Mouse (Mus musculus) heart, postnatal 14 days (tissue): Measurements from ENCODE around the gene Dhx29. TPM values are rescaled to one million over a fixed set of nuclear protein-coding genes. Genes with fewer than 3 reads are reported as not detected.

Source experiments
- DNase-seq, 2 experiments: peaks; one replicate each; pipeline ENCODE4 v3.0.0; 2021 to 2022
- intact Hi-C: fragments of 180-260 bp; cut with DNase I; formaldehyde crosslinking; loops from one replicate; pipeline ENCODE4 v1.15.1; 2025
- long read RNA-seq, 2 experiments: library from polyadenylated mRNA; stranded (forward); transcript quantifications; one replicate each; pipeline ENCODE4 v2.0.0; 2021
- total RNA-seq, 2 experiments: library from RNA; stranded (reverse); gene quantifications; 2 replicates each; pipeline ENCODE4 v1.2.3; 2021

The Dhx29 gene
- 10 to 100 TPM; 12.7 to 12.8 TPM for total RNA-seq
- long read RNA-seq, experiment 1, full-length matches to known transcripts, result 13 of 14 reads
- long read RNA-seq, experiment 1, partial matches to known transcripts, result 1 of 14 reads
- long read RNA-seq, experiment 1, other reads (novel, unspliced or antisense), result 0 of 14 reads
- long read RNA-seq, experiment 2, full-length matches to known transcripts, result 16 of 18 reads
- long read RNA-seq, experiment 2, partial matches to known transcripts, result 1 of 18 reads
- long read RNA-seq, experiment 2, other reads (novel, unspliced or antisense), result 1 of 18 reads

DNA sequence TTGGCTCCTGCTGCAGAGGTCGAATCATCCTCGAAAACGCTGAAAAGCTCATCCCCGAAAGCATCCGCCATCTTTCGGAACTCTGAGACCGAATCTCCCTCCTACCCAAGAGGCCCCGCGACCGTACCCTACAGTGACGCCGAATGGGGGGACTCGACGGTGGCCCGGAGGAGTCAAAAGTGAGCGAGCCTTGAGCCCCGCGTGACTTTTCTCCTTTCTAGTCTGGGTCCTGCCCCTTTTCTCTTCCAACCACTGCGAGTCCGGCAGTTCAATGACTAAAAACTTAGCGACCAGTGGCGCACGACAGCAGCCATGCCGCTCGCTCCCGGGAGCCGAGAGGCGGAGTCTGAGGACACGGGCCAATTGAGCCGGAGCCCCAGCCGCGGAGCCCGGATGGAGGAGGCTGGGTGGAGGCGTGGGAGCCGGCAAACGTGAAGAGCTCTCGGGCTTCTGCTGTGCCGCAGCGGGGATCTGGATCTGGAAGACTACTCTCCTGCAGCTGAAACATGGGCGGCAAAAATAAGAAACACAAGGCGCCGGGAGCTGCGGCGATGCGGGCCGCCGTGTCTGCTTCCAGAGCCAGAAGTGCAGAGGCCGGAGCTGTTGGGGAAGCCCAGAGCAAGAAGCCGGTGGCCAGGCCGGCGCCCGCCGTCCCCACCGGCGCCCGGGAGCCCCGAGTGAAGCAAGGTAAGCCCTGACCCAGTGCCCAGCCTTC is at the start of gene Dhx29, which contains the start of gene Mtrex:
TSS of gene Dhx29 (plus strand) at position 168 of the 715 bp plus-strand sequence.
TSS of gene Mtrex (minus strand) at position 112 of the 715 bp plus-strand sequence.
- DNase-seq, result peak; percentile 99

DNA sequence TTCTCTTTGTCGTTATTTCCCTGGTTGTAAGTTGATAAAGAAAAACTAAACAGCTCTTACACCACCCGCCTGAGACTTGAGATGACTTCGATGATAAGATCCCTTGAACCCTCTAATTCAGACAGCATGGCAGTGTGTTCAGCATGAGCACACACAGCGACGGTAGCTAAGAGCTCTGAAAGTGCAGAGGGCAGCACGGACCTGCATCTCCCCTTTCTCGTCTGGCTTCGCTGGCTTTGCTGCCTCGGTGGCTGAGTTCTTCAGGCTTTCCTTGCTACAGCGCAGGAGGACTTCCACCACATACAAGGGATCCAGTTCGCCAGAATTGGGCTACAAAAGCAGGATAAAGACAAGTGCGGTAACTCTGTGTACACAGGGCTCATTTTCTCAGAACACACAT is 40.0 kb upstream of the Dhx29 start:
- DNase-seq, result no peak
- intact Hi-C loops, result no loop called here

More for the DNA sequence above, at the start of gene Dhx29, which contains the start of gene Mtrex:
- intact Hi-C loops, result loop anchor here (5.0 kb wide), 3 partner anchors 60 to 125 kb away; partner anchors contain the start of genes Ccno, Cdc20b and Plpp1

DNA sequence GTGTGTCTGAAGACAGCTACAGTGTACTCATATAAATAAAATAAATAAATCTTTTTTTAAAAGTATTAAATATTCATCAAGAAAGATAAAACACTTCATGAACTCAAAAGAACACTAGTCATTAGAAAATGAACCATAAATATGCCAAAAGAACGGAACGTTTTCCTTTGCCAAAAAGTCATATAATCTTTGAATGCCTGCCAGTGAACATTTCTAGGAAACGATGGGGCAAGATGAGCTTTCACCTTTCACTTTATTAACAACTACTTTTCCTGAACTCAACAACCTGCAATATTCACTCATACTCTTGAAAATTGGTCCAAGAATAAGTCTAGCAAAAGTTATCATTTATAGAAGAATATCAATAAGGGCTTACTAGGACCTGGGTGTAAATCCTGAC is 25.1 kb upstream of the Dhx29 start:
- DNase-seq, result no peak
- intact Hi-C loops, result no loop called here

DNA sequence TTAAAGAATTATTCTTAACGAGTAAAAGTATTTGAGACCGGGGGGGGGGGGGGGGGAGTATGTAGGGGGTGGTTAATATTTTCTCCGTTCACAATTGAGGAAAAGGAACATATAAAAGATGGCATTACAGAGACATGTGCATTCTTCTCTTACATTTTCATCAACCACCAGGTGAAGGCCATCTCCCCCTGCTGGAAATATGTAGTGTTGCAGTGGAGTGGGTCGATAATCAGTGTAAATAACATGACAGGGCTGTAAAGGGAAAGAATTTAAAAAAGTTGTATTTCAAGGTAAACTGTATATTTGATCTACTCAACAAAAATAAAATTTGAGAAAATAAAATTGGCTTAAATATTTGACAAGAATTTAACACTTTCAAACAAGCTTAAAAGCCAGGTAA is 17.6 kb upstream of the Dhx29 start:
- DNase-seq, result peak; percentile 16 to 51
- intact Hi-C loops, result loop anchor here (2.0 kb wide), 1 partner anchor 237 kb away; no protein-coding TSS in a partner anchor

DNA sequence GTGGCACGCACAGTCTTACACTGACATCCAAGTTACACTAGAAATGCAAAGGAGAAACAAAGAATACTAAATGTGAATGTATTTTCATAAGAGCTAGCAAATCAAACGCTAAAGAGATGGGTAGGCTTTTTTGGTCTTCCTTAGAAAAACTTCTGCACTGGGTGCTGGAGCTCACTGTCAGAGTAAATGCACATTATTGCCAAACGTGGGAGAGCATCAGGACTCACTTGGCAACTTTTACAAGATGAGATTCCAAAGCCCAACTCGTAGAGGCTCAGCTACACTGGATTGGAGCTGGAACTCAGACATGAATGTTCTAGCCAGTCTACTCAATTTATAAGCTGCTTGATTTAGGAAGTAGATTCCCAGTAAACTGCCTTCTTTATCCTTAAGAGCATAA is 16.8 kb upstream of the Dhx29 start:
- no peak for DNase-seq
- intact Hi-C loops, result no loop called here

DNA sequence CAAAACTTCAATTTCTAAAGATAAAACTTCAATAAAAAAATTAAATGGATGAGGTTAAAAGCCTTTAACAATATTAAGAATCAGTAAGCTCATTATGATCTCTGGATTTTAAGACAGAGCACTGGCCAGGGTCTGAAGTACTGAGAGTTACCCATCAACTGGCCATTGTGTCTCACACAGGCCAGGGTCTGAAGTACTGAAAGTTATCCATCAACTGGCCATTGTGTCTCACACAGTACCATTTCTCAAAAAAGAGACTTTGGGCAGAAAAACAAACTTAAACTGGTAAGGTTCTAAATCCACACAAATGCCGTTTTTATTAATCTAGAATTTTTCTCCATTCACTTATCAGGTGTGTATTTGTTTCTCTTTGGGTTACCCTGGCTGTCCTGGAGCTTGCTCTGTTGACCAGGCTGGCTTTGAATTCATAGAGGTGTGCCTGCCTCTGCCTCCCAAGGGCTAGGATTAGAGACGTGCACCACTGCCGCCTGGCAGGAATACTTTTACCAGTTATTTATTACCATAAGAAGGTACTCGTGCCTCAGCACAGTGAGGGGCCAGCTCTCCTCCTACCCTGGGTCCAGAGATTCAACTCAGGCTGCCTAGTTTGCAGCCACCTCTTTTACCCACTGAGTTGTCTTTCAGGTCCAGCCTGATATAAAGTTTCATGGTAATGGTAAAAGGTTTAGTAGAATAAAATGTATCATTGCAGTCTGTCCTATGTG is 8.0 kb upstream of the Dhx29 start:
- DNase-seq, result no peak
- intact Hi-C loops, result no loop called here

DNA sequence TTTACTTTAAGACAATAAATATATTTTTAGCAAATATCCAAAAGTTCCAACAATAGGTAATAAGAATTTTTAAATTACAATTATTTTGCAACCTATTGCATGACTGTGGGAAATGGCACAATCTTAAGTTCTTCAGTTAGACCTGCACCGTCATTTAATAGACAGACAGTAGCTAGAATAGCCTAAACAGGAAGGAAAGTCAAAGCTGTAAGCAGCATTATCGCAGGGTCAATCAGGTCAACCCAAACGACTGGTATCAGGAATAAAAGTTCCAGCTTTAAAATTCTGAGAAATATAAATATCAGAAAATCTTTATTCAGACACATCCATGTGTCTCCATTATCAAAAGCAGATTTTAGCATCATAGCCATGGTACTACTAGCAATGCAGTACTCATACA is 6.3 kb upstream of the Dhx29 start:
- no peak for DNase-seq
- intact Hi-C loops, result no loop called here

DNA sequence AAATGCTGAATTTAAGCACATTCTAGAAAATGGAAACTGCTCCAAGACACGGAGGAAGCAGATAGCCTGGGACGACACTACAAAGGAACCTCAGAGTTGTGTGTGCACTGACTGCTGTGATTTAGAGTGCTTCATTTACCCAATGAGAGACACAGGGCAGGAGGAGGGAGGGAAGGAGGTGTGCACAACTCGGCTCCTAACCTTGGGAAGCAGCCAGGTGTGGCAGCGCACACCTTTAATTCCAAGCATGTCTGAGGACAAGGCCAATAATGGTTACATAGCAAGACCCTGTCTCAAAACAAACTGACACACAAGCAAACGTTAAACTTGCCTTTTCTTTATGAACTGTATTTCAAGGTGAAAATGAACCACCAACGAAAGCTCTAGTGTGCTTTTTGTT is 2.0 kb upstream of the Dhx29 start:
- no peak for DNase-seq

DNA sequence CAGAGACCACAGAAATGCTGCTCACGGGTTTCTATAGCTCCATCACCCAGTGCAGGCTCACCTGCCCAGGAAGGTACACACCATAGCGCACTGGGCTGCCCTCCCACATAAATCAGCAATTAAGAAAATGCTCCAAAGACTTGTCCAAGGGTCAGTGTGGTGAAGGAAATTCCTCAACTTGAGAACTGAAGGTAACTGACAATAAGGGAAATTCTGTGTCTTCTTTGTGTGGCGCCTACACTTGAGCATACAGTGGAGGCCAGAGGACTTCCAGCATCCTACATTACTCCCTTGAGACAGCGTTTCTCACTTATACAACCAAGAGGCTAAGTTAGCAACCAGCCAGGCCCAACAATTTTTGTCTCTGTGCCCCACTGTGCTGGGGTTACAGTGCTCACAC is 1.3 kb upstream of the Dhx29 start:
- no peak for DNase-seq
- intact Hi-C loops, result loop anchor here (5.0 kb wide), 3 partner anchors 61 to 124 kb away; partner anchors contain the start of genes Ccno, Cdc20b and Plpp1

More for the DNA sequence above, 2.0 kb upstream of the Dhx29 start:
- intact Hi-C loops, result loop anchor here (5.0 kb wide), 3 partner anchors 62 to 123 kb away; partner anchors contain the start of genes Ccno, Cdc20b and Plpp1

DNA sequence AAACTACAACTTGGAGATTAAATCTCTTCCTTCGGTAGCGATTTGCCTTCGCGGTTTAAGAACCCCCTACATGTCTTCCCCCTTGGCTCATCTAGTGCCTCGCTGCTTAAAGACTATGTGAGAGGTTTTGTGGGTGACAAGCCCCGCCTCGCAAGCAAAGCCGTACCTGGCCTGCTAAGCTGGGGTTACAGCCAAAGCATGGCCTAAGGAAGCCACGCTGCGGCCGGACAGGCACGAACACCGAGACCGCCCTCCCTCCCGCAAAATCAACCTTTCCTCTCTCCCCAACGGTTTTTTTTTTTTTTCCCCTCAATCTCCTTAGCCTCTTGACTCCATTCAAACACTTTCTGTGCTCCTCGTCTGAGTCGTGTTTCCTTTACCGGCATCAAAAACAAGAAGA is 458 bp upstream of the Dhx29 start:
- peak; percentile 10 to 16 for DNase-seq
- intact Hi-C loops, result loop anchor here (5.0 kb wide), 3 partner anchors 61 to 124 kb away; partner anchors contain the start of genes Ccno, Cdc20b and Plpp1

DNA sequence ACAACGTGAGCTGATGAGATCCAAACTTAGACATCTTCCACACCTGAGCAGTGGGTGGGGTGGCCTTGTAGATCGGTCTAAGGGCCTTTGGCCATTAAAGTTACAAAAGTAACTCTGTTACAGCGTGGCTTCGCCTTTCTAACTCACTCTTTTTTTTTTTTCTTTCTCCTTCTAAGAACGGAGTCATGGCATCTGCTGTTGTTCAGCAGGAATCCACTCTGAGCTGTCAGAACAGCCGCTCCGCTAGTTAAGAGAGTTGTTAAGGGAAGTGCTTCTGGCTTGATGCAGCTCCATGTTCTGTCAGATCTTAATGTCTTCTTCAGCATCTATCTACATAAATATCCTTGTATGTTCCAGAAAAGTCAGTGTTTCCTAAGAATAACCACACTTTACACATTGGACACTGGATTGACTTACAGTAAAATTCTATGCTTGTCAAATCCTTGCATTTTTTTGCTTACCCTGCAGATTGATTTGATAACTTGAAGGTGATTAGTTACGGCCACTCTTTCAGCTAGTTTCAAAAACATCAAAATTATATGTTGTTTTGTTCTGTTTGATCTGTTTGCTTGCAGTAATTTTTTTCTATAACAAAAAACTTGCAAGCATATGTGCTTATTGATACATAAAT is 899 bp downstream of the Dhx29 start:
- intact Hi-C loops, result loop anchor here (5.0 kb wide), 3 partner anchors 59 to 126 kb away; partner anchors contain the start of genes Ccno, Cdc20b and Plpp1
- no peak for DNase-seq

DNA sequence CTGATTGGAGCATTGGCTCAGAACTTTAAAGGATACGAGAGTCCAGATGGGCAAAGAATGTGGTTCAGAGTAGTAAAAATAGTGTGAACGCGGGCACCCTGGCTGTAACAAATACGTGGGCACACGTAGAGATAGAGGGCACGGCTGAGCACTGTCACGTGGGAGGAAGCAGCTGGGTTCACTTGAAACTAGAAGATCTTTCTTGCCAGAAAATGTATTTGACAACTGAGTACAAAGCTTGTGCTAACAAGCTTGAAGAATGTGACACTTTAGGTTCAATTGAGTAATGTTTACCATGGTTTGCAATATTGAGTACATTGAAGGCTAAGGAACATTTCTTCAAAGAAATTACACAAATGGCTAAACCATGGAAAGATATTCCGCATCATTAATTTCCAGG is 10.9 kb downstream of the Dhx29 start:
- no peak for DNase-seq
- intact Hi-C loops, result no loop called here

DNA sequence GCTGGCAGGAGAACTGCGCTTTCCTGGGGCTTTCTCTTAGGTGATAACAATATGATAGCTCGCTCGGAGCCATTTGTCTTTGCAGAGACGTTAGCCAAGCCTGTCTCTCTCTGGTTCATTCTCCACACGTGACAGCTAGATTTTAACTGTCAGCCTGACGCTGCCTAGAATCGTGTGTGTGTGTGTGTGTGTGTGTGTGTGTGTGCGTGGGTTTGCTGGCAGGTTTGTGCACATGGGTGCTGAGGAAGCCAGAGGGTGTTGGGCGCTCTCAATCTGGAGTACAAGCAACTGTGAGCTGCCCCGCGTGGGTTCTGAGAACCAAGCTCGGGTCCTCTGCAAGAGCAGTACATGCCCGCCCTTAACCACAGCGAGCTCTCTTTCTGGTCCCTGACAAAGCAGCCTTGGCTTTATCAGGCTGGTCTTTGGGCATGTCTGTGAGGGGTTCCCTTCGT is 14.7 kb downstream of the Dhx29 start:
- intact Hi-C loops, result no loop called here
- no peak for DNase-seq

DNA sequence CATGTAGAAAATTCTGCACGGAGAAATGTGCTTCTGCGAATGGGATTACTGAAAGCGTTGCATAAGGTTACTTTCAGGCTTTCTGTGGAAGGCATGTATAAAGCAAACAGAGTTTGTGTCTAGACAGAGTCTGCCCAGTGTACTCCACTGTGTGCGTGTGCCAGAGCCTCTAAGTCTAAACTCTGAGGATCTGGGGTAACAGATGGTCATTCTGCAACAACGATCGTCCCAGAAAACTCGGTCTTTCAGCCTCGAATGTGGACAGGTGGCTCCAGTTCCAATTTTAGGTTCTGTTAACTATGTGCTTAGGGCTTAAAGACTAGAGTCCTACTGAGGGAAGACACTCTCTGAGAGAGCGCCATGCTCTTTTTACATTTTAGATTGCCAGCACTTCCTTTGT is 18.1 kb downstream of the Dhx29 start:
- intact Hi-C loops, result no loop called here
- DNase-seq, result no peak

DNA sequence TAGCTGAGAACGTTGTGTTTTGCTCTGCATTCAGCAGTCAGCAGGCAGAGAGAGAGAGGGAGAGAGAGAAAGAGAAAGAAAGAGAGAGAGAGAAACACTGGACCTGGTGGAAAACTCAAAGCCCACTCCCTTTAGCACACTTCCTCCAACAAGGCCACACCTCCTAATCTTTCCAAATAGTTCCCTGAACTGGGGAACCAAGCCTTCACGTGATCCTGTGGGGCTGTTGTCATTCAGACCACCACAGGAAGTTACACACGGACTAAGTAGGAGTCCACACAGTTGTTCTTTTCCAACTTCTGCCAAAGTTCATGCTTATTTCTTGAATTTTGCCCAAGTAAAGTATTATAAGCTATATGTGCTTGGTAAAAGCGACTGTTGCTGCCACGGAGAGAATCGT is 18.6 kb downstream of the Dhx29 start:
- DNase-seq, result no peak
- intact Hi-C loops, result no loop called here

DNA sequence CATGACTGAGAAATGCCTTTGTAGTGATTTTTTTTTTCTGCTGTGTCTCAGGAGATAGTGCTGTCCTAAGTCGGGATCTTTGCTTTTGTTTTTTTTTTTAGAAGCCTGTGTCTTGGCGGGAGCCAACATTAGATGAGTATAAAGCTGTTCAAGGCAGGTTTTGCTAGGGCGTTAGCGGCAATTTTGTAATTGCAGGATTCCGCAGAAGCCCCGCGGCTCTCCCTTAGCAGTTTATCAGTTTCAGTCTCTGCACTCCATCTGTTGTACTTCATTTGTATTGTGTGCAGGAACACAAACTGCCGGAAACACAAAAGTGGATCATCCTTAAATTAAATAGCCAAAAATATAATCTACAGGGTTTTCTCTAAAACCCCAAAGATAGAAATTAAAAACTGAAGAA is 26.8 kb downstream of the Dhx29 start:
- intact Hi-C loops, result no loop called here

DNA sequence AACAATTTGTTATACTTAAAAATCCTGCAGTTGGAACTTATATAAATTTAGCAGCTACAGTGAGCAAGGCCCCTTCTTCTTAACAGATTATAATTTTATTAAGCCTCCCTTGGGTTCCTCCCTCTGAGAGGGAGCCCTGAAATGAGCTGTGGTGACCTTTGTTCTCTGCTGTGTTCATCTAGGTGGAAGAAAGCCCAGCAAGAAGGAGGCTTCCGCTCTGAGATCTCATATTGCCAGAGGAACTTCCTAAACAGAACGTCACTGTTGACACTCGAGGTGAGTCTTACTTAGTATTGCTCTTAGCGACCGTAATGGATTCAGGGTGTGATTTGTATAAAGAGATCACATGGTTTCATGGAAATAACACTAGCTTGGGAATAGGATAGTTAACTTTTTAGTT is 35.8 kb downstream of the Dhx29 start:
- intact Hi-C loops, result no loop called here
- DNase-seq, result no peak

More for the DNA sequence above, 26.8 kb downstream of the Dhx29 start:
- DNase-seq, result no peak

DNA sequence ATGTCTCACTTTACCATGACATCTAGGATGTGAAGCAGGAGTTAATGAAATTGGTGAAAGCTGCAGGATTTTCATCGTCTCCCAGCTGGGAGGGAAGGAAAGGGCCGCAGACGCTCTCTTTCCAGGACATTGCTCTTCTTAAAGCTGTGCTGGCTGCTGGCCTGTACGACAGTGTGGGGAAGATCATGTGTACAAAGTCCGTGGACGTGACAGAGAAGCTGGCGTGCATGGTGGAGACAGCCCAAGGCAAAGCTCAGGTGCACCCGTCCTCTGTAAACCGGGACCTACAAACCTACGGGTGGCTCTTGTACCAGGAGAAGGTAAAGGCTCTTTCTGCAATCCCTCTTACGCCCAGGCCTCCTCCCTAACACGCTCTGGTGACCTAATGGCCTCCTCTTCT is 37.2 kb downstream of the Dhx29 start:
- DNase-seq, result no peak
- intact Hi-C loops, result no loop called here

DNA sequence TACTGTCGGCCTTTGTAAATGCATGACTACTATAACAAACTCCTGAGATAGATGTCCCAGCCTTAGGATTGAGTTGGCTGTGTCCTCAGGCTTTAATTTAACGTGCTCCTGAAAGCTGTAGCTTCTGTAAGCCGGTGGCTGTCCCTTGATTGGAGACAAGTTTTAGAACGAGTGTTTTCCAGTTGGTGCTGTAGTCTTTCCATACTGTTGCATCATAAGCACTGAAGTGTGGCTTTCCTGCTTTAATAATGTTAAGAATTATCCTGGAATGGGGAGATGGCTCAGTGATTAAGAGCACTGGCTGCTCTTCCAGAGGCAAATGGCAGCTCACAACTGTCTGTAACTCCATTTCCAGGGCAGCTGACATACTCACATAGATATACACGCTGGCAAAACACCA is 40.0 kb downstream of the Dhx29 start:
- intact Hi-C loops, result no loop called here

DNA sequence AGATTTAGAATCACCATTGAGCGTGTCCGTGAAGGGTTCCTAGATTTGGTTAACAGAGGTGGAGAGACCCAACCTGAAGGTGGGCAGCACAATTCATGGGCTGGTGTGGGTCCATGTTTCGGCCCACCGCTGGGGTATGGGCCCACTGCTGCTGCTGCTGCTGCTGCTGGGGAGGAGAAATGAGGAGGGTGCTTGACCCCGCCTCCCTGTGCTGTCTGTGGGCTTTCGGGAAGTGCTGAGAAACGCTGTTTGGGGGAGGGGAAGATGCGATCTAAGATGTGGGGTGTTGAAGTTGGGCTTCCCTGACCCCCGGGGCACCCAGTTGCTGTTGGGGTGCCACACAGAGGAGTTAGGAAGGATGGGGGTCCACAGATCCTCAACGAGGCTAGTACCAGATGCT is 49.5 kb downstream of the Dhx29 start:
- intact Hi-C loops, result no loop called here
- DNase-seq, result no peak

More for the DNA sequence above, 40.0 kb downstream of the Dhx29 start:
- DNase-seq, result no peak
